Mouse (Mus musculus) myocyte (in vitro differentiated cells): ENCODE data around the gene Slc37a2.
"Not testable (repeated sequence)": the region's sequence is repeated elsewhere in the genome, so short reads cannot be mapped to it uniquely, and the experiment has no call there.

Experiments used
- CEBPB ChIP-seq: IDR thresholded peaks from 2 replicates; pipeline ENCODE4 v1.6.1; 2011; ENCODE audit warnings: mild to moderate bottlenecking, moderate library complexity; ENCODE audit not compliant: poor library complexity, insufficient read depth, severe bottlenecking
- E2F4 ChIP-seq: IDR thresholded peaks from one replicate; pipeline ENCODE4 v1.6.1; 2011; ENCODE audit warnings: mild to moderate bottlenecking, control low read depth, moderate library complexity; ENCODE audit not compliant: insufficient read depth
- MAX ChIP-seq: IDR thresholded peaks from one replicate; pipeline ENCODE4 v1.6.1; 2011; ENCODE audit warnings: low read depth, mild to moderate bottlenecking, control low read depth
- MYOD1 ChIP-seq, 3 experiments: IDR thresholded peaks; one replicate each; pipeline ENCODE4 v1.6.1; 2011; ENCODE audit warnings: control low read depth in 2 of 3, low read depth in 2 of 3, mild to moderate bottlenecking in 2 of 3, moderate library complexity in 1 of 3; ENCODE audit not compliant: insufficient read length in 2 of 3, control insufficient read depth in 1 of 3
- MYOG ChIP-seq, 3 experiments: IDR thresholded peaks; one replicate each; pipeline ENCODE4 v1.6.1; 2011; ENCODE audit warnings: control low read depth in 2 of 3, low read depth in 2 of 3, mild to moderate bottlenecking in 2 of 3; ENCODE audit not compliant: insufficient read length in 2 of 3, control insufficient read depth in 1 of 3, insufficient read depth in 1 of 3
- POLR2A ChIP-seq: IDR thresholded peaks from one replicate; pipeline ENCODE4 v1.6.1; 2011; ENCODE audit warnings: low read depth, mild to moderate bottlenecking, control low read depth, moderate library complexity; ENCODE audit not compliant: insufficient read length
- REST ChIP-seq: IDR thresholded peaks from one replicate; pipeline ENCODE4 v1.6.1; 2011; ENCODE audit warnings: mild to moderate bottlenecking, control low read depth, moderate library complexity; ENCODE audit not compliant: insufficient read depth, insufficient read length
- SRF ChIP-seq: IDR thresholded peaks from one replicate; pipeline ENCODE4 v1.6.1; 2011; ENCODE audit warnings: low read depth; ENCODE audit not compliant: control insufficient read depth, insufficient read length
- TCF12 ChIP-seq: IDR thresholded peaks from one replicate; pipeline ENCODE4 v1.6.1; 2011; ENCODE audit warnings: mild to moderate bottlenecking, control low read depth; ENCODE audit not compliant: poor library complexity, insufficient read depth, severe bottlenecking
- TCF3 ChIP-seq: IDR thresholded peaks from one replicate; pipeline ENCODE4 v1.6.1; 2011; ENCODE audit warnings: low read depth, control low read depth; ENCODE audit not compliant: insufficient read length
- USF1 ChIP-seq: IDR thresholded peaks from one replicate; pipeline ENCODE4 v1.6.1; 2011; ENCODE audit warnings: low read depth, mild to moderate bottlenecking, control low read depth, moderate library complexity

DNA sequence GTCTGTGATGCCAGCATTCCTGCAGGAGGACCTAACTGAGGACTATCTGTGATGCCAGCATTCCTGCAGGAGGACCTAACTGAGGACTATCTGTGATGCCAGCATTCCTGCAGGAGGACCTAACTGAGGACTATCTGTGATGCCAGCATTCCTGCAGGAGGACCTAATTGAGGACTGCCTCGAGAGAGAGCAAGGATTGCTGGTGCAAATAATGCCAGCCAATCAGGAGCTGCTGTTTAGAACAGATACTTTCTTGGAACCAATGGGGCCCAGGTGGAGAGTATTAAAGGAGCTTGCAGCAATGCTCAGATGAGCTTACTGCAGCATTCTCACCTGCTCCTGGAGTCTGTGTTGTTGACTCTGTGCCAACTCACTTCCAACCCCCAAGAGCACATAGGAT, 45.0 kb upstream of the Slc37a2 start:
- not testable (repeated sequence) for TF ChIP-seq MYOG (IDR thresholded peaks at IDR 0.05; ENCODE audit: control insufficient read depth in 1 of 3, insufficient read depth in 1 of 3, insufficient read length in 2 of 3, low read depth in 2 of 3); E2F4; POLR2A; TCF3; CEBPB; REST; USF1; MAX; MYOD1 (IDR thresholded peaks at IDR 0.05; ENCODE audit: control insufficient read depth in 1 of 3, insufficient read length in 2 of 3, low read depth in 2 of 3); TCF12; SRF
